Mouse (Mus musculus): ENCODE results near the gene Vmn1r117.
"Not testable (repeated sequence)": the region's sequence is repeated elsewhere in the genome, so short reads cannot be mapped to it uniquely, and the experiment has no call there.

Gene Vmn1r117

DNA sequence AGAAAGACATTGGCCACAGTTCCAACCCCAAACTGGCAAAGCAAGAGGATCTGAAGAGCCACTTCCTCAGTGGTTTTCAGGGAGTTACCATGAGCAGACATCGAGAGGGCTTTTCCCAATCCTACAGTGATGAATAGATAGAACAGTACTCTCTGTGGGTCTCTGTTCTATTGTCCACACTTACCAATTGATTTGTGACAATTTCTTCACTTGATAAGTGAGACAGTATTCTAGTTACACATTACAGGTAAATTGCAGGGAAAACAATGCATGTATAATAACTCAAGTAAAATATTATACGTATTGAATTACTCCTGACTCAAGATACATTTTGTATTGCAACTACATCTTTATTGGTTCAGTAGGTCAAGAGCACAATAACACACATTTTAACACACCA lies at the start of gene Vmn1r117:
Gene Vmn1r117, minus strand, starts transcription at position 101 of the 400 bp plus-strand sequence.
- not testable (repeated sequence) for DNase-seq

DNA sequence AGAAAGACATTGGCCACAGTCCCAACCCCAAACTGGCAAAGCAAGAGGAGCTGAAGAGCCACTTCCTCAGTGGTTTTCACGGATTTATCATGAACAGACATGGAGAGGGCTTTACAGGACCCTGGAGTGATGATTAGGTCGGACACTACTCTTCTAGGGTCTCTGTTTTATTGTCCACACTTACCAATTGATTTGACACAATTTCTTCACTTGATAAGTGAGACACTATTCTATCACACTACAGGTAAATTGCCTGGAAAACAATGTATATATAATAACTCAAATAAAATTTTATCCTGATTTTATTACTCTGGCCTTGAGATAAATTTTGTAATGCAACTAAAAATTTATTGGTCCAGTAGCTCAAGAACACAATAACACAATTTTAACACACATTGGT lies 28.3 kb upstream of the Vmn1r117 start, which contains the start of gene Vmn1r118:
Gene Vmn1r118, minus strand, starts transcription at position 101 of the 400 bp plus-strand sequence.
- not testable (repeated sequence) for DNase-seq

DNA sequence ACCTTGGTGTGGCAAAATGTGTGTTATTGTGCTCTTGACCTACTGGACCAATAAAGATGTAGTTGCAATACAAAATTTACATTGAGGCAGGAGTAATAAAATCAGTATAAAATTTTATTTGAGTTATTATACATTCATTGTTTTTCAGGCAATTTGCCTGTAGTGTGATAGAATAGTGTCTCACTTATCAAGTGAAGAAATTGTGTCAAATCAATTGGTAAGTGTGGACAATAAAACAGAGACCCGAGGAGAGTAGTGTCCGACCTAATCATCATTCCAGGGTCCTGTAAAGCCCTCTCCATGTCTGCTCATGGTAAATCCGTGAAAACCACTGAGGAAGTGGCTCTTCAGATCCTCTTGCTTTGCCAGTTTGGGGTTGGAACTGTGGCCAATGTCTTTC lies 12.0 kb downstream of the Vmn1r117 start, which contains the start of gene Vmn1r116:
Gene Vmn1r116, plus strand, starts transcription at position 301 of the 400 bp plus-strand sequence.
- not testable (repeated sequence) for DNase-seq

DNA sequence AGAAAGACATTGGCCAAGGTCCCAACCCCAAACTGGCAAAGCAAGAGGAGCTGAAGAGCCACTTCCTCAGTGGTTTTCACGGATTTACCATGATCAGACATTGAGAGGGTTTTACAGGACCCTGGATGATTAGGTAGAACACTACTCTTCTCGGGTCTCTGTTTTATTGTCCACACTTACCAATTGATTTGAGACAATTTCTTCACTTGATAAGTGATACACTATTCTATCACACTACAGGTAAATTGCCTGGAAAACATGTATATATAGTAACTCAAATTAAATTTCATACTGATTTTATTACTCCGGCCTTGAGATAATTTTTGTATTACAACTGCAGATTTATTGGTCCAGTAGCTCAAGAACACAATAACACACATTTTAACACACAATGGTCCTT lies 39.0 kb downstream of the Vmn1r117 start, which contains the start of gene Vmn1r115:
Gene Vmn1r115, minus strand, starts transcription at position 101 of the 400 bp plus-strand sequence.
- not testable (repeated sequence) for DNase-seq

All from embryo, embryonic 11 days (tissue).